Mouse (Mus musculus) heart, postnatal 14 days (tissue): ENCODE results near the gene Gtf2a2. TPM values are rescaled to one million over a fixed set of nuclear protein-coding genes. Genes with fewer than 3 reads are reported as not detected.

Experiments
- DNase-seq, 2 experiments: peaks; one replicate each; pipeline ENCODE4 v3.0.0; 2021 to 2022
- intact Hi-C: fragments of 180-260 bp; cut with DNase I; formaldehyde crosslinking; loops from one replicate; pipeline ENCODE4 v1.15.1; 2025
- total RNA-seq, 2 experiments: library from RNA; stranded (reverse); gene quantifications; 2 replicates each; pipeline ENCODE4 v1.2.3; 2021

Gtf2a2 gene
- total RNA-seq, 2 experiments from 2014 or later = 59.4 to 65.2 TPM

DNA sequence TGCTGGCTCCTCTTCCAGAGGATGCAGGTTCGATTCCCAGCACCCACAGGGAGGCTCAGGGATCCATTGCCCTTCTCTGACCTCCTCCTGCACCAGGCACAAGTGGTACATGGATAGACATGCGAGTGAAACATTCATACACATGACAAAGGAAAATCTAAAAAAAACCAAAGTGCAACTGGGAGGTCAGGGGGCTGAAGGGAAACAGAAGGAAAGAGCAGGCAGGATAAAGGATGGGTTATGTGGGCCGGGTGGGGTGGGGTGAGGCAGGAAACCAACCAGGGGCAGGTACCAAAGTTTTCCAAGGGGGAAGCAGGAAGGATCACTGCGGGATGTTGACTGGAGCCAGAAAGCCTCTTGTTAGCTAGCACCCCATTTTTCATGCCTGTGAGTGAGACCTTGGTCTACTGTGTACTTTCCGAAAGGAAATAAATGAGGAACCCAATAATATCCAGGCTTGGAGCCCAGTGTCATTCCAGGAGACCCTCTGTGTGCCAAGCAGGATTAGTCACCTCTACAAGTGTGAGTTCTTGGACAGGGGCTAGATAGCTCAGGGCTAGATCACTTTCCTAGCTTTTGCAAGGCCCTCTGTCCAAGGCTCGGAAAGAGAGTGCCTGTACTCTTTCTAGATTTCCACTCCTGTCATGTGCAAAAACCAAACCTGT is 36.5 kb downstream of the Gtf2a2 start:
- DNase-seq = peak; percentile 51 to 65
- intact Hi-C loops = no loop called here

- intact Hi-C loops = no loop called here
- peak in 1 of 2 experiments; percentile 7 for DNase-seq
Observed at GRCm38 (mm10) chr9:70049416-70049783, 37.0 kb downstream of the Gtf2a2 start.

GRCm38 (mm10) chr9:70049839-70050238 is 37.5 kb downstream of the Gtf2a2 start:
- DNase-seq = no peak
- intact Hi-C loops = no loop called here

DNA sequence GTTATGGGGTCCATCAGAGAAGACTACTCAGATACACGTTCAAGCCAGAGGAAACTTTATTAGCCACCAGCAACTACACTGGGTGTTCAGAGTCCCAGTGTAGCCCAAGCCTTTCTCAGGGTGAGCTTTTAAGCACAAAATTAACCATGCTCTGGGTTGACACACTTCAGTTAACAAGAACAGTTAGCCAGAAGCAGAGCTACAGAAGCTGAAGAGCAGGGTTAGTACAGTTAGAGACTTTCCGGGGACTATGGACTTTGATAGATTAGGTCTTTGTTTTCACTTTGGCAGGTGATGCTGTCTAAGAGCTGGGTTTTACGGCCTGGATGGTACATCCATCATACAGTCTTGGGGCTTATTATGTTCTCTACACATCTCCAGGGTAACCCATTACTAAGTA is 40.4 kb downstream of the Gtf2a2 start:
- DNase-seq = no peak
- intact Hi-C loops = no loop called here

DNA sequence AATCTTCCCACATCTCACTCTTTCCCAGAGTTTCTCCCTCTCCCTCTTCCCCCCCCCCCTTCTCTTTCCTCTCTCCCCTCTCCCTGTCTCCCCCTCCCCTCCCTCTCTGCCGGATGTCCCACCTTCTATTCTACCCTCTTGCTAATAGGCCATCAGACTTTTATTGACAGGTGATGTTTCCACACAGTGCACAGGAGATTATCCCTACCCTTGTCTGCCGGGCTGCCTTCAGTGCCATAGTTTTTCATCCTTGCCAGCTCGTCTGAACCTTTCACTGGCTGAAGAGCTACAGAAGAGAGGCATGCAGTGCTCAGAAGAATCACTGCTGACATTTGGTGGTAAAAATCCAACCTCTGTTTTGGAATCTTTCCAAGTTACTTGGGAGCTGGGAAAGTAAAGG is 41.1 kb downstream of the Gtf2a2 start:
- DNase-seq = no peak
- intact Hi-C loops = no loop called here

DNA sequence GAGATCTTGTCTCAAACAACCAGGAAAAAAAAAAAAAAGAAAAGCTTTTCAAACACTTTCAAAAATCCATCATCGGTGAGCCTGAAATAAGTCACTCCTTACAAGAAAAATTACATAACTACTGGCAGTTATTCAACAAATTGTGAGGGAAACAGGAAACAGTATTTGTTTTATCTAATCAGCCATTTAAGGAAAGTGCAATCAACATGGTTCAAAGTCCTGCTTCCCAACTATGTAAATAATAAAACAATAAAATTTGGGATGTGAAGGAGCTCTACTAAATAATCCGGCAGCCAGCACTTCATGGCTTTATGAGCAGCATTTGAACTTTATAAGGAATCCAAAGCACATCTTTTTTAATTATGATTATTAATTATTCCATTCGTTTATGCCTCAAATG is 49.7 kb downstream of the Gtf2a2 start:
- intact Hi-C loops = no loop called here
- DNase-seq = no peak

- intact Hi-C loops = no loop called here
- no peak for DNase-seq
Observed at GRCm38 (mm10) chr9:70067497-70067896, 55.1 kb downstream of the Gtf2a2 start.

DNA sequence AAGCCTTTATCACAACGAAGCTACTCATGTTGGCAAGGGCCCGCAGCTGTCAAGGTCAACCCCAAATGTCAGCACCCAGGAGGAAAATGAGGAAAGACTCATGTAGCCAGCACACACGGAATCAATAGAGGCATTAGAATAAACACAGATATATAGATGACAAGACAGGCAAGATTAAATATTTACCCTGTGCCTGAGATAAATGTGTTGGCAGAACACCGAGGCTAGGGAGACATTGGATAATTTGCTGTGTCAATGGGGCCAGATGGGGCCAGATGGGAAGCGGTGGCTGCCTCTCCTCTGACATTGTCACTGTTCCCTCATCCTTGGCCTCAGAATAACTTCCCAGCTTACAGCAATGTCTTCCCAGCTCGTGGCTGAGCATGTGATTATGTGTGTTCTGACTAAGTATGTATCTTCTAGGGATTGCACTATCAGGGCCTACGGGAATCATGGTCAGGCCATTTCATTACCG is 57.6 kb downstream of the Gtf2a2 start:
- DNase-seq = peak; percentile 34 to 46
- intact Hi-C loops = no loop called here

GRCm38 (mm10) chr9:70072387-70072786 is 60.0 kb downstream of the Gtf2a2 start:
- no peak for DNase-seq
- intact Hi-C loops = no loop called here

Other genes with a start within 250 kb of the Gtf2a2 start
- gene Bnip2, start 23.1 kb upstream of the Gtf2a2 start, total RNA-seq = 10 to 100 TPM; 90.4 to 95.3 TPM
- not detected for gene Gcnt3, start 25.5 kb downstream of the Gtf2a2 start, total RNA-seq
- gene Fam81a, start 130.0 kb downstream of the Gtf2a2 start, total RNA-seq = 10 to 100 TPM; 23.9 to 30.0 TPM
- gene Myo1e, start 194.8 kb downstream of the Gtf2a2 start, total RNA-seq = 10 to 100 TPM; 14.6 to 17.6 TPM